ENCODE assay signal across 8 mouse cellular contexts in genomic region chr15:79390434-79390833, GRCm38 (mm10). TPM values are rescaled to one million over a fixed set of nuclear protein-coding genes. Genes with fewer than 3 reads are reported as not detected.
DNase-seq lines count a peak whose midpoint lies in the region; ATAC-seq and TF ChIP-seq lines count a peak whose summit lies in the region.
"Had no signal": no experiment of that assay in that cellular context is flagged by ENCODE, and none has a peak within 500 bp of the region (broad histone marks: within the 10 kb centered on the region; RNA-seq: fewer than 3 reads in every experiment).

No protein-coding gene starts in this region.

- H3K4me1 ChIP-seq in cerebellum, adult 2 months (ENCODE audit: control insufficient read depth, insufficient read depth, low read length) = peaks cover 41% of the 10 kb centered on the region
- peaks cover 63% of the 10 kb centered on the region for H3K4me1 ChIP-seq in limb, embryonic 10.5 days

- peak; percentile 32 for ATAC-seq in CD4-positive, CD25-positive, alpha-beta regulatory T cell, adult 4 months

- peak; percentile 45 for DNase-seq in 3T3-L1 (ENCODE audit: low read depth, low spot score)
- DNase-seq in induced T-regulatory cell, adult 2 months (ENCODE audit: low read depth) = peak; percentile 61
- DNase-seq in lung, postnatal 10 days = peak; percentile 72
- DNase-seq in cerebellum, adult 2 months = no peak
- no peak for DNase-seq in urinary bladder, adult 2 months (ENCODE audit: low spot score)
- no peak for DNase-seq in limb, embryonic 10.5 days (ENCODE audit: low spot score)
- DNase-seq: gastrocnemius, postnatal 10 days had no signal

- H3K9me3 ChIP-seq in limb, embryonic 10.5 days (replicated peaks) = no peaks in the 10 kb centered on the region

- TF ChIP-seq POLR2A in cerebellum, adult 2 months (IDR thresholded peaks at IDR 0.05; ENCODE audit: borderline replicate concordance, insufficient read depth, low read length) = no peak

- WGBS in cerebellum, adult 2 months = 62% methylated on average over 6 of the region's 6 CpGs
- WGBS in limb, embryonic 10.5 days = 86% methylated on average over 6 of the region's 6 CpGs

- no peak for TF ChIP-seq CTCF in cerebellum, adult 2 months (IDR thresholded peaks at IDR 0.05; ENCODE audit: borderline replicate concordance, insufficient read depth, low read depth, low read length)

- no peak overlapping the region for H3K4me3 ChIP-seq in cerebellum, adult 2 months (replicated peaks; ENCODE audit: insufficient read depth, low read depth, low read length)
- no peak overlapping the region for H3K4me3 ChIP-seq in limb, embryonic 10.5 days

- H3K36me3 ChIP-seq in limb, embryonic 10.5 days = peaks cover 21% of the 10 kb centered on the region

- H3K27me3 ChIP-seq in cerebellum, adult 2 months (ENCODE audit: control insufficient read depth, insufficient read depth, low read length) = no peaks in the 10 kb centered on the region
- no peaks in the 10 kb centered on the region for H3K27me3 ChIP-seq in limb, embryonic 10.5 days (ENCODE audit: low read depth, poor library complexity, severe bottlenecking)

- no peak overlapping the region for H3K27ac ChIP-seq in cerebellum, adult 2 months (ENCODE audit: insufficient read depth, low read length)
- H3K27ac ChIP-seq in limb, embryonic 10.5 days = no peak overlapping the region

RNA-seq across cellular contexts. Expression of gene Tmem184b, which starts 12.9 kb away (rescaled TPM):
- 10 to 100 TPM in 1 of 2 experiments, 1 to 10 TPM in 1; 9.6 to 12.5 TPM for polyA plus RNA-seq in CD4-positive, CD25-positive, alpha-beta regulatory T cell, adult 4 months (2017; shearing (Covaris generic))
- 88.5 and 95.4 TPM in 2 replicates for polyA plus RNA-seq in cerebellum, adult 2 months (2012; rRNA removed)
- 51.5 and 68.3 TPM in 2 replicates for polyA plus RNA-seq in urinary bladder, adult 2 months (2012; rRNA removed)
- polyA plus RNA-seq in limb, embryonic 10.5 days (2016; fragmentation: Nextera tagmentation; extraction: Ambion mirVana) = 63.5 and 74.8 TPM in 2 replicates

RNA-seq across cellular contexts. Expression of gene Maff, which starts 44.0 kb away (rescaled TPM):
- polyA plus RNA-seq in CD4-positive, CD25-positive, alpha-beta regulatory T cell, adult 4 months (2017; shearing (Covaris generic)) = 1 to 10 TPM; 1.3 to 1.9 TPM
- 0.78 and 0.80 TPM in 2 replicates for polyA plus RNA-seq in cerebellum, adult 2 months (2012; rRNA removed)
- 11.0 and 13.0 TPM in 2 replicates for polyA plus RNA-seq in urinary bladder, adult 2 months (2012; rRNA removed)
- polyA plus RNA-seq in limb, embryonic 10.5 days (2016; fragmentation: Nextera tagmentation; extraction: Ambion mirVana) = 1.2 and 1.5 TPM in 2 replicates

Comparison
In these comparisons a context has a peak if more than half of its experiments do, and no peak if none do; other contexts are left out.
1. DNase-seq: peak in 3T3-L1 (single experiment), induced T-regulatory cell, adult 2 months (single experiment) and lung, postnatal 10 days (single experiment); none in cerebellum, adult 2 months (0 of 2), urinary bladder, adult 2 months (single experiment) and limb, embryonic 10.5 days (single experiment).